Mouse (Mus musculus): ENCODE measurements around the gene Klhl36.

DNA sequence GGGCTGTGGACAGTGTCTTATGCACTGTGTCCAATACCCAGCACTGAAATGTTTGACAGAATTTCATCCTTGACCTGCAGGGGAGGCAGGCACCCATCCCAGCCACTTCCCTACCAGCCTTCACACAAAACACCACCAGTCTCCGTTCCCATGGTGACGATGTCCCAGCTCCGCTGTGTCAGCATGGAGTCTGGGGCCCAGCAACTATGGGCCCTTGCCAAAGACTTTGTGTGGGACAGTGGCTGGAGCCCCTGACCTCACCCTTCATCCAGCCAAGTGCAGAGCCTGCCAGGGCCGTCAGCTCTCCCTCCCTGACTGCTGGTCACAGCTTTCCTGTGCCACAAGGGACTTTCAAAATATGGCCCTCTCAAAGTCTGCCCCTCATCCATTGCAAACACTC is 38.0 kb upstream of the Klhl36 start:
- TF ChIP-seq CTCF (IDR thresholded peaks at IDR 0.05; ENCODE audit: borderline replicate concordance, extremely low read depth, insufficient read depth, insufficient read length): no peak
- TF ChIP-seq POLR2A (IDR thresholded peaks at IDR 0.05; ENCODE audit: borderline replicate concordance, extremely low read depth, insufficient read depth, insufficient read length, poor library complexity, severe bottlenecking): no peak

Data from brain, embryonic 14.5 days (tissue).